Mouse (Mus musculus) limb, embryonic 15.5 days (tissue): ENCODE measurements at regions not wholly inside any gene's neighbourhood (a gene's known extent, or its start where the extent isn't known, plus 50 kb on each side); places are given as distances from the start of the nearest gene placed in this dataset.

Experiments used
- ATAC-seq: fragments of 200-750 bp; cut with Nextera tagmentation; 2 replicates; pipeline ENCODE4 v1.8.0; 2017; ENCODE audit warnings: low read depth, moderate TSS enrichment; ENCODE audit not compliant: insufficient number of reproducible peaks, low FRiP score, low TSS enrichment
- H3K27ac ChIP-seq: fragments of 300-500 bp; sonication (generic); 2 replicates; pipeline ENCODE4 v1.5.1; 2015; ENCODE audit warnings: moderate library complexity, mild to moderate bottlenecking, inconsistent platforms
- H3K27me3 ChIP-seq: fragments of 300-500 bp; sonication (generic); 2 replicates; pipeline ENCODE4 v1.6.1; 2015; ENCODE audit warnings: inconsistent platforms
- H3K36me3 ChIP-seq: fragments of 300-500 bp; sonication (generic); 2 replicates; pipeline ENCODE4 v1.6.1; 2015; ENCODE audit warnings: inconsistent platforms
- H3K4me1 ChIP-seq: fragments of 300-500 bp; sonication (generic); 2 replicates; pipeline ENCODE4 v1.6.1; 2015; ENCODE audit warnings: inconsistent platforms
- H3K4me2 ChIP-seq: fragments of 300-500 bp; sonication (generic); 2 replicates; pipeline ENCODE4 v1.6.1; 2015; ENCODE audit warnings: mild to moderate bottlenecking, inconsistent platforms
- H3K4me3 ChIP-seq: fragments of 300-500 bp; sonication (generic); 2 replicates; pipeline ENCODE4 v1.5.1; 2015; ENCODE audit warnings: mild to moderate bottlenecking, inconsistent platforms
- H3K9ac ChIP-seq: fragments of 300-500 bp; sonication (generic); 2 replicates; pipeline ENCODE4 v1.6.1; 2015; ENCODE audit warnings: inconsistent platforms
- H3K9me3 ChIP-seq: fragments of 300-500 bp; sonication (generic); 2 replicates; pipeline ENCODE4 v1.6.1; 2016; ENCODE audit warnings: inconsistent platforms
- WGBS: fragments of 180-500 bp; shearing (Covaris S2); methylation state at CpG from one replicate; pipeline ENCODE4 v1.1.7; 2015; 5-methylcytosine and 5-hydroxymethylcytosine counted together

DNA sequence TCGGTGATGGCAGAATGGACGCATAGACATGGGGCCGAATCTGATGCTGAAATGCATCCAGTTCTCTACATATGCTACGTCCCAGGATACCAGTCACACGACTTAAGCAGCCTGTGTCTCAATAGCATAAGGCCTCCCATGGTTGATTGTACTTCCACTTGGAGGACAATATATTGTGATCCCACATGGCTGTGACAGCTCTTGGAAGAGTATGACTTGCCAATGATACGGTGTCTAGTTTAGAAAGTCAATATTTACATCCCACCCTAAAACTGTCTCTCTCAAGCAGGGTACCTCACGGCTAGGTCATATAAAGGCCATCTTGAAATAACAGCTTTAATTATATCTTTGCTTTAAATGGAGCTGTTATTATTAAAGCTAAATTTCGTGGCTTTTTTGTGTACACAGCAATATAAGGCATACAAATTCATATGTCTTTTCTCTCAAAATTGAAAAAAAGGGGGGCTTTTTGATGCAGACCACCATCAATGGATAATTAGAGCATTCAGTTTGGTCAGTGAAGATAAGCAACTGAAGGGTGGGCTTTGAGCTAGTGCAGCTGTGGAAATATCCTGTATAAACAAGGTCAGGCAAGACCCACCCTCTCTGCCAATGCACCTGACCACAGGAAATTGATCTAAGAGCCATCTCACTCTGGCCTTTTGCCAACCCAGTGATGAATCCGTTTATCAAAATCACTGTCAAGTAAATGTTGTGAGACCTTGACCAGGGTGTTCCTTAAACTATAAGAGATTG is 551.9 kb upstream of the Map3k7 start:
- Histone ChIP-seq H3K9me3 (no peaks in the 10 kb centered on the region), H3K36me3 (no peaks in the 10 kb centered on the region), H3K4me2 (no peak overlapping the region), H3K27ac (no peak overlapping the region), H3K4me3 (no peak overlapping the region), H3K9ac (no peak overlapping the region), H3K27me3 (no peaks in the 10 kb centered on the region), H3K4me1 (no peaks in the 10 kb centered on the region)
- ATAC-seq: no peak
- 83% methylated on average over 9 of the region's 9 CpGs for WGBS

- H3K36me3 ChIP-seq: no peaks in the 10 kb centered on the region
- WGBS: 79% methylated on average over 4 of the region's 4 CpGs
- no peak overlapping the region for H3K9ac ChIP-seq
- ATAC-seq: no peak
- H3K4me2 ChIP-seq: no peak overlapping the region
- H3K27ac ChIP-seq: no peak overlapping the region
- H3K9me3 ChIP-seq: no peaks in the 10 kb centered on the region
- H3K27me3 ChIP-seq: no peaks in the 10 kb centered on the region
- H3K4me3 ChIP-seq: no peak overlapping the region
- peaks cover 5% of the 10 kb centered on the region; the same call in 1 of the 2 replicates for H3K4me1 ChIP-seq
Observed at GRCm38 (mm10) chr4:31417161-31417560, 546.7 kb upstream of the Map3k7 start.

DNA sequence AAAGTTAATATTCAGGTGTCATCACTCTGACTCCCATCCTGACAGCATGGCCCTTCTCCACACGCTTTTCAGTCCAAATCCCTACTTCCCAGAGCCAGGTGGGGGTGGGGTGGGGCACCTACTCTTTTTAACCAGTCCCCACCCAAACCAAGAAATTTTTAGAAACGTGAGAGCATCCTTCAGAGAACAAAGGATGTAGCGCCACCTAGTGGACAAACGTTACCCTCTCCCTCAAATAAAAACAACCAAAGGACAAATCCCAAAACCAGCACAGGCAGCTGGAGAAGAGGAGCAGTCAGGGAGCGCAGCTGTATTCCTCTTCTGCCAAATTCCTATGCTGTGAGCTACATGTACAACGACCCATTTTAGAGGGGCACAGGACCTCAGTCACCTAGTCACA is 544.7 kb upstream of the Map3k7 start:
- H3K27ac ChIP-seq: 0 out of 2 replicates have a peak overlapping the region, but pooled peaks have one; percentile 18
- H3K4me3 ChIP-seq: no peak overlapping the region
- no peak overlapping the region for H3K4me2 ChIP-seq
- no peaks in the 10 kb centered on the region for H3K9me3 ChIP-seq
- H3K4me1 ChIP-seq: peaks cover 5% of the 10 kb centered on the region; the same call in 1 of the 2 replicates
- no peak overlapping the region for H3K9ac ChIP-seq
- no peak for ATAC-seq
- 8% methylated on average over 6 of the region's 6 CpGs for WGBS
- no peaks in the 10 kb centered on the region for H3K36me3 ChIP-seq
- no peaks in the 10 kb centered on the region for H3K27me3 ChIP-seq

GRCm38 (mm10) chr4:31420167-31420566 is 543.7 kb upstream of the Map3k7 start:
- Histone ChIP-seq H3K4me3 (no peak overlapping the region), H3K27me3 (no peaks in the 10 kb centered on the region), H3K27ac (no peak overlapping the region), H3K9ac (no peak overlapping the region), H3K36me3 (no peaks in the 10 kb centered on the region), H3K4me1 (peaks cover 5% of the 10 kb centered on the region; the same call in 1 of the 2 replicates), H3K4me2 (no peak overlapping the region), H3K9me3 (no peaks in the 10 kb centered on the region)
- ATAC-seq: peak; percentile 52; the same call in 1 of the 2 replicates
- 84% methylated on average over 9 of the region's 9 CpGs for WGBS

- no peaks in the 10 kb centered on the region for H3K9me3 ChIP-seq
- no peak overlapping the region for H3K4me2 ChIP-seq
- WGBS: 63% methylated on average over 5 of the region's 5 CpGs
- H3K9ac ChIP-seq: no peak overlapping the region
- H3K4me1 ChIP-seq: peaks cover 5% of the 10 kb centered on the region; the same call in 1 of the 2 replicates
- H3K4me3 ChIP-seq: no peak overlapping the region
- ATAC-seq: no peak
- no peak overlapping the region for H3K27ac ChIP-seq
- H3K27me3 ChIP-seq: no peaks in the 10 kb centered on the region
- no peaks in the 10 kb centered on the region for H3K36me3 ChIP-seq
Observed at GRCm38 (mm10) chr4:31421386-31421785, 542.5 kb upstream of the Map3k7 start.

DNA sequence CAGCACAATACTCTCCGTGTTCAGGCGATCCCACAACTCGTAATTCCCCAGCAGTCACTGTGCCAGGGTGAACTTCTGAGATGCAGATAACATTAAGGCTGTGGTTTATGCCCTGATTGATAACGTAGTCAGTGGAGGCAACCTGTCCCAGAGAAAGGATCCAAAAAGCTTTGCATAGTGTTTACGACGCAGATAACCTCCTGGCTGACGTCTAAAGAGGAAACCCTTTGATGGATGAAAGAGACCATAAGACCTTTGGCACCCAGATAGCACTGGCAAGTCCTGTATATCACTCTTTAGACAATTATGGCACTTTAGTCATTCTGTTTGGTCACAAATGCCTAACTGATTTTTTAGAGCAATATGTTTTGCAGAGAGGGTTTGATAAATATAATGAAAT is 538.8 kb upstream of the Map3k7 start:
- 26% methylated on average over 7 of the region's 7 CpGs for WGBS
- H3K4me3 ChIP-seq: no peak overlapping the region
- no peaks in the 10 kb centered on the region; the same call in 1 of the 2 replicates for H3K4me1 ChIP-seq
- no peaks in the 10 kb centered on the region for H3K9me3 ChIP-seq
- no peak overlapping the region for H3K27ac ChIP-seq
- H3K36me3 ChIP-seq: no peaks in the 10 kb centered on the region
- H3K4me2 ChIP-seq: no peak overlapping the region
- H3K27me3 ChIP-seq: no peaks in the 10 kb centered on the region
- no peak overlapping the region for H3K9ac ChIP-seq
- ATAC-seq: no peak

- no peak overlapping the region for H3K4me3 ChIP-seq
- no peaks in the 10 kb centered on the region for H3K27me3 ChIP-seq
- H3K36me3 ChIP-seq: no peaks in the 10 kb centered on the region
- H3K27ac ChIP-seq: no peak overlapping the region
- no peak overlapping the region for H3K9ac ChIP-seq
- no peaks in the 10 kb centered on the region for H3K4me1 ChIP-seq
- WGBS: 70% methylated on average over 4 of the region's 4 CpGs
- no peak overlapping the region for H3K4me2 ChIP-seq
- H3K9me3 ChIP-seq: no peaks in the 10 kb centered on the region
- ATAC-seq: no peak
Observed at GRCm38 (mm10) chr4:31425716-31426115, 538.2 kb upstream of the Map3k7 start.

DNA sequence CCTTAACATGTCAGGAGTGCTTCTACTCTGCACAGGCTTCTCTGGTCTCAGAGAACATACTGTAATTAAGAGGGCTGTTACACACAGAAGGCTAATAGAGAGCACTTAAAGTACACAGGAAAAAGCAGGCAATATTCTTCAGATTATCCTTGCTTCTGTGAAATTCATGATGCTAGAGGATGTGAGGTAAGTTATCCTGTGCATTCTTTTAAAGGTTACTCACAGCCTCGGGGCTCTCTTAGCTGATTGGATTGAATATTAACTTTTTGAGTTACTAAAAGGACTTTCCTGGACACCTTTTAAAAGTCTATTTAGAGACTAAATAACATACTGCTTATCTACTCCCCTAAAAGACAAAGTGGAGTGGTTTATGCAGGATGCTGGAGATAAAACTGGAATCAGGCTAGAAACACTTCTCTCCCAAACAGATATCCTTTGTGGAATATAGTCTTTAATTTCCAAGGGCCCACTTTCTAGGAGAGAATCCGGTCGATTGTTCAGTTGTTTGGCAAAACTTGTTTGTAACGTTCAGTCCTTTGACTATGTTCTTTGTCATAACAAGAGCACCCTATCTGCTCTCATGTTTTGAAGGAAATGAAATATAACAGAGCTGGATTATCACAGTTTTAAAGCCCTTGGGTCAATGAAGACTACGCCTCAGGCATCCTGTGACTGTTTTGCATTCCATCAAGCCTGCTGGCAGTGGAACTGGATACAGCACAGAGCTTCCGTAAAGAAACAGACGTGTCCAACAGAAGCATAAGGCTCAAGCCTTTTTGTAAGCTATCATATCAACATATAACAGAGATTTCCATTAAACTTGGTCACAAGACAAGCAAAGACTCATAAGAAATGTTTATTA is 537.5 kb upstream of the Map3k7 start:
- H3K4me1 ChIP-seq: no peaks in the 10 kb centered on the region
- H3K9me3 ChIP-seq: no peaks in the 10 kb centered on the region
- no peak overlapping the region for H3K4me3 ChIP-seq
- no peaks in the 10 kb centered on the region for H3K27me3 ChIP-seq
- no peak overlapping the region for H3K9ac ChIP-seq
- H3K4me2 ChIP-seq: no peak overlapping the region
- WGBS: 62% methylated on average over 7 of the region's 7 CpGs
- H3K36me3 ChIP-seq: no peaks in the 10 kb centered on the region
- no peak overlapping the region for H3K27ac ChIP-seq
- ATAC-seq: no peak

- H3K4me1 ChIP-seq: no peaks in the 10 kb centered on the region
- no peak for ATAC-seq
- H3K4me2 ChIP-seq: no peak overlapping the region
- H3K9ac ChIP-seq: no peak overlapping the region
- H3K4me3 ChIP-seq: no peak overlapping the region
- no peak overlapping the region for H3K27ac ChIP-seq
- no peaks in the 10 kb centered on the region for H3K9me3 ChIP-seq
- 79% methylated on average over 7 of the region's 7 CpGs for WGBS
- no peaks in the 10 kb centered on the region for H3K27me3 ChIP-seq
- no peaks in the 10 kb centered on the region for H3K36me3 ChIP-seq
Observed at GRCm38 (mm10) chr4:31433943-31434342, 530.0 kb upstream of the Map3k7 start.

DNA sequence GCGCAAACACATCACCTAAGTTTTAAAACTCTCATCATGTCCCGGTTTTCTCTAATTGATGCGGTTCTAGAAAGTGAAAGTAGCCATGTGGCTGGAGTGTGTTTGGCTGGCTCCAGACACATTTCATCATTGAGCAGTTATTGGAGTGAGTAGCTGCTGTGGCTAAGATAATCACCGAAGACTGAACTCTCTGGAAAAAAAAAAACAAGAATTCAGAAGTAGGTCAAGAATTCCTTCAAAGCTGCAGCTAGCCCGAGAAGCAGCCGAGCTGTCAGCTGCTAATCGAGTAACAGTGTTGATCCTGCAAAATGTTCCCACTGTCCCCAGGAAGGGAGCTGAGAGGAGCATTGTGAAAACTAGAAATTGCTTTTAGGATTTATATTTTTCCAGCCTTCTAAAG is 509.0 kb upstream of the Map3k7 start:
- H3K27ac ChIP-seq: no peak overlapping the region
- no peaks in the 10 kb centered on the region for H3K27me3 ChIP-seq
- H3K9me3 ChIP-seq: no peaks in the 10 kb centered on the region
- no peak overlapping the region for H3K4me2 ChIP-seq
- H3K4me1 ChIP-seq: no peaks in the 10 kb centered on the region
- no peak for ATAC-seq
- no peak overlapping the region for H3K4me3 ChIP-seq
- no peaks in the 10 kb centered on the region for H3K36me3 ChIP-seq
- 55% methylated on average over 7 of the region's 7 CpGs for WGBS
- H3K9ac ChIP-seq: no peak overlapping the region

- no peak for ATAC-seq
- 62% methylated on average over 4 of the region's 4 CpGs for WGBS
- H3K4me1 ChIP-seq: no peaks in the 10 kb centered on the region
- no peak overlapping the region for H3K4me3 ChIP-seq
- H3K27ac ChIP-seq: no peak overlapping the region
- H3K27me3 ChIP-seq: no peaks in the 10 kb centered on the region
- H3K9ac ChIP-seq: no peak overlapping the region
- H3K4me2 ChIP-seq: no peak overlapping the region
- no peaks in the 10 kb centered on the region for H3K36me3 ChIP-seq
- H3K9me3 ChIP-seq: no peaks in the 10 kb centered on the region
Observed at GRCm38 (mm10) chr4:31455466-31455865, 508.4 kb upstream of the Map3k7 start.

DNA sequence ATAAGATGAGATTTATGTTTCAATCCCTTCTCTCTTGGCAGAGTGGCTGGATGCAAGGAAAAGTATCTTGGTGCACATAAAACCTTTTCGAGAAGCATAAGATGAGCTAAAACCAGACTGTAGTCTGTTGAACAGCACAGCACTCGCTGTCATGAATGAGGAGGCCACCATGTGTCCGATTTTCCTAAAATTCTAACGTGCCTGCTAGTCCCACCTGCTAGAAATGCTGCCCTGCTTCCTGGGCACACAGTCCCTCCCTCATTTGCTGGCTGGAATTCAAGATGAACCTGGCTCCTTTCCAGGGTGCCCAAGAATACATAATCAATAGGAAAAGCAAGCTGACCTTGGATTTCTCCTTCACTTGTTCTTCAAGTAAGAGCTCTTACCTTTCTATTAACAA is 501.4 kb upstream of the Map3k7 start:
- no peaks in the 10 kb centered on the region for H3K27me3 ChIP-seq
- WGBS: 70% methylated on average over 4 of the region's 4 CpGs
- no peak for ATAC-seq

More for the DNA sequence above, 501.4 kb upstream of the Map3k7 start:
- Histone ChIP-seq H3K4me2 (no peak overlapping the region), H3K4me1 (no peaks in the 10 kb centered on the region), H3K4me3 (no peak overlapping the region), H3K9ac (no peak overlapping the region), H3K27ac (no peak overlapping the region), H3K9me3 (no peaks in the 10 kb centered on the region), H3K36me3 (no peaks in the 10 kb centered on the region)
